Mouse (Mus musculus) heart, embryonic 13.5 days (tissue): Measurements from ENCODE around the gene Exoc8. TPM values are rescaled to one million over a fixed set of nuclear protein-coding genes. Genes with fewer than 3 reads are reported as not detected.

Source experiments
- ATAC-seq: fragments of 200-750 bp; cut with Nextera tagmentation; 2 replicates; pipeline ENCODE4 v1.8.0; 2017; ENCODE audit warnings: moderate TSS enrichment; ENCODE audit not compliant: insufficient number of reproducible peaks, low FRiP score, low TSS enrichment; ENCODE audit errors: extremely low read depth
- H3K27ac ChIP-seq: fragments of 300-500 bp; sonication (generic); replicated peaks from 2 replicates; pipeline ENCODE4 v1.5.1; 2015; ENCODE audit warnings: moderate library complexity, mild to moderate bottlenecking, inconsistent platforms
- H3K27me3 ChIP-seq: fragments of 300-500 bp; sonication (generic); replicated peaks from 2 replicates; pipeline ENCODE4 v1.6.1; 2015; ENCODE audit warnings: mild to moderate bottlenecking, inconsistent platforms
- H3K36me3 ChIP-seq: fragments of 300-500 bp; sonication (generic); 2 replicates; pipeline ENCODE4 v1.6.1; 2015; ENCODE audit warnings: mild to moderate bottlenecking, inconsistent platforms
- H3K4me1 ChIP-seq: fragments of 300-500 bp; sonication (generic); 2 replicates; pipeline ENCODE4 v1.6.1; 2015; ENCODE audit warnings: inconsistent platforms
- H3K4me2 ChIP-seq: fragments of 300-500 bp; sonication (generic); 2 replicates; pipeline ENCODE4 v1.6.1; 2015; ENCODE audit warnings: inconsistent platforms, mild to moderate bottlenecking, moderate library complexity
- H3K4me3 ChIP-seq: fragments of 300-500 bp; sonication (generic); 2 replicates; pipeline ENCODE4 v1.5.1; 2015; ENCODE audit warnings: moderate library complexity, mild to moderate bottlenecking, inconsistent platforms
- H3K9ac ChIP-seq: fragments of 300-500 bp; sonication (generic); 2 replicates; pipeline ENCODE4 v1.6.1; 2015; ENCODE audit warnings: inconsistent platforms, mild to moderate bottlenecking, moderate library complexity
- H3K9me3 ChIP-seq: fragments of 300-500 bp; sonication (generic); 2 replicates; pipeline ENCODE4 v1.6.1; 2016; ENCODE audit warnings: inconsistent platforms
- WGBS: fragments of 180-500 bp; shearing (Covaris S2); methylation state at CpG from one replicate; pipeline ENCODE4 v1.1.7; 2015; ENCODE audit warnings: mixed read lengths; 5-methylcytosine and 5-hydroxymethylcytosine counted together
- polyA plus RNA-seq: library from polyadenylated mRNA; unstranded; fragments of >200 nt; fragmentation: Nextera tagmentation; extraction: Ambion mirVana; gene quantifications from 2 replicates; pipeline ENCODE4 v1.2.1, GENCODE M21; 2015

The Exoc8 gene
- polyA plus RNA-seq: 5.9 and 6.2 TPM in 2 replicates

- H3K4me1 ChIP-seq: peaks cover 49% of the 10 kb centered on the region
- H3K9ac ChIP-seq: peak within 1 kb of the TSS; percentile 95
- H3K4me3 ChIP-seq: peak within 1 kb of the TSS; percentile 90
- no peaks in the 10 kb centered on the region for H3K27me3 ChIP-seq
- no peaks in the 10 kb centered on the region for H3K9me3 ChIP-seq
- ATAC-seq: peak; percentile 80
- H3K4me2 ChIP-seq: peak within 1 kb of the TSS; percentile 91
- H3K36me3 ChIP-seq: peaks cover 70% of the 10 kb centered on the region
- H3K27ac ChIP-seq: peak within 1 kb of the TSS; percentile 91
- under 1% methylated on average over 114 of the region's 114 CpGs for WGBS
Observed at GRCm38 (mm10) chr8:124897386-124898250, at the start of gene Exoc8, which contains the start of gene Sprtn. Gene Exoc8, minus strand, starts transcription at chr8:124897705. Gene Sprtn, plus strand, starts transcription at chr8:124897886.

- peak overlapping the region; percentile 92 for H3K4me2 ChIP-seq
- peak overlapping the region; percentile 97; the same call in 1 of the 2 replicates for H3K9ac ChIP-seq
- 67% methylated on average over 7 of the region's 7 CpGs for WGBS
- H3K4me3 ChIP-seq: no peak overlapping the region
- no peak for ATAC-seq
- H3K27ac ChIP-seq: no peak overlapping the region
- peaks cover 67% of the 10 kb centered on the region for H3K4me1 ChIP-seq
- H3K9me3 ChIP-seq: no peaks in the 10 kb centered on the region
- no peaks in the 10 kb centered on the region for H3K27me3 ChIP-seq
- H3K36me3 ChIP-seq: peaks cover 30% of the 10 kb centered on the region
Observed at GRCm38 (mm10) chr8:124944406-124944805, 46.9 kb upstream of the Exoc8 start.

GRCm38 (mm10) chr8:124943801-124944200 lies 46.3 kb upstream of the Exoc8 start:
- ATAC-seq: no peak
- 92% methylated on average over 6 of the region's 6 CpGs for WGBS
- Histone ChIP-seq H3K9ac (no peak overlapping the region), H3K4me3 (no peak overlapping the region), H3K9me3 (no peaks in the 10 kb centered on the region), H3K4me1 (peaks cover 67% of the 10 kb centered on the region), H3K27ac (no peak overlapping the region), H3K36me3 (peaks cover 36% of the 10 kb centered on the region), H3K27me3 (no peaks in the 10 kb centered on the region), H3K4me2 (0 out of 2 replicates have a peak overlapping the region, but pooled peaks have one; percentile 5)

GRCm38 (mm10) chr8:124937293-124937692 lies 39.8 kb upstream of the Exoc8 start:
- H3K4me1 ChIP-seq: peaks cover 56% of the 10 kb centered on the region
- H3K9me3 ChIP-seq: no peaks in the 10 kb centered on the region
- no peak overlapping the region for H3K4me3 ChIP-seq
- no peaks in the 10 kb centered on the region for H3K27me3 ChIP-seq
- H3K27ac ChIP-seq: peak overlapping the region; percentile 94
- peaks cover 48% of the 10 kb centered on the region for H3K36me3 ChIP-seq
- WGBS: 61% methylated on average over 4 of the region's 4 CpGs
- H3K9ac ChIP-seq: 0 out of 2 replicates have a peak overlapping the region, but pooled peaks have one; percentile 5
- peak overlapping the region; percentile 32 for H3K4me2 ChIP-seq
- ATAC-seq: no peak; the same call in 1 of the 2 replicates

GRCm38 (mm10) chr8:124936699-124937098 lies 39.2 kb upstream of the Exoc8 start:
- Histone ChIP-seq H3K4me1 (peaks cover 53% of the 10 kb centered on the region), H3K27ac (peak overlapping the region; percentile 94), H3K27me3 (no peaks in the 10 kb centered on the region), H3K4me2 (no peak overlapping the region), H3K9me3 (no peaks in the 10 kb centered on the region), H3K4me3 (no peak overlapping the region), H3K9ac (no peak overlapping the region), H3K36me3 (peaks cover 44% of the 10 kb centered on the region)
- ATAC-seq: no peak
- 92% methylated on average over 10 of the region's 10 CpGs for WGBS

- no peak for ATAC-seq
- H3K4me2 ChIP-seq: no peak overlapping the region
- WGBS: 70% methylated on average over 5 of the region's 5 CpGs
- peaks cover 36% of the 10 kb centered on the region for H3K36me3 ChIP-seq
- no peak overlapping the region for H3K9ac ChIP-seq
- H3K4me1 ChIP-seq: peaks cover 48% of the 10 kb centered on the region
- no peaks in the 10 kb centered on the region for H3K27me3 ChIP-seq
- no peaks in the 10 kb centered on the region for H3K9me3 ChIP-seq
- H3K27ac ChIP-seq: no peak overlapping the region
- no peak overlapping the region for H3K4me3 ChIP-seq
Observed at GRCm38 (mm10) chr8:124935116-124935515, 37.6 kb upstream of the Exoc8 start.

GRCm38 (mm10) chr8:124932435-124932834 lies 34.9 kb upstream of the Exoc8 start:
- no peak overlapping the region for H3K4me2 ChIP-seq
- peak overlapping the region; percentile 40; the same call in 1 of the 2 replicates for H3K27ac ChIP-seq
- no peak overlapping the region for H3K4me3 ChIP-seq
- no peaks in the 10 kb centered on the region for H3K9me3 ChIP-seq
- 66% methylated on average over 3 of the region's 3 CpGs for WGBS
- ATAC-seq: no peak
- no peak overlapping the region for H3K9ac ChIP-seq
- no peaks in the 10 kb centered on the region for H3K27me3 ChIP-seq
- H3K4me1 ChIP-seq: peaks cover 64% of the 10 kb centered on the region
- peaks cover 22% of the 10 kb centered on the region for H3K36me3 ChIP-seq

- no peaks in the 10 kb centered on the region for H3K27me3 ChIP-seq
- H3K4me3 ChIP-seq: no peak overlapping the region
- peak overlapping the region; percentile 46; the same call in 1 of the 2 replicates for H3K4me2 ChIP-seq
- H3K36me3 ChIP-seq: peaks cover 9% of the 10 kb centered on the region
- 0 out of 2 replicates have a peak overlapping the region, but pooled peaks have one; percentile 29 for H3K9ac ChIP-seq
- peaks cover 67% of the 10 kb centered on the region for H3K4me1 ChIP-seq
- no peak for ATAC-seq
- peak overlapping the region; percentile 83 for H3K27ac ChIP-seq
- 83% methylated on average over 4 of the region's 4 CpGs for WGBS
- H3K9me3 ChIP-seq: no peaks in the 10 kb centered on the region
Observed at GRCm38 (mm10) chr8:124930649-124931048, 33.1 kb upstream of the Exoc8 start.

- Histone ChIP-seq H3K4me1 (peaks cover 68% of the 10 kb centered on the region), H3K9ac (0 out of 2 replicates have a peak overlapping the region, but pooled peaks have one; percentile 29), H3K27ac (peak overlapping the region; percentile 83), H3K27me3 (no peaks in the 10 kb centered on the region), H3K4me3 (no peak overlapping the region), H3K4me2 (peak overlapping the region; percentile 46), H3K9me3 (no peaks in the 10 kb centered on the region), H3K36me3 (peaks cover 10% of the 10 kb centered on the region)
- no peak for ATAC-seq
- WGBS: 55% methylated on average over 13 of the region's 13 CpGs
Observed at GRCm38 (mm10) chr8:124930086-124930485, 32.6 kb upstream of the Exoc8 start.

- H3K4me1 ChIP-seq: peaks cover 70% of the 10 kb centered on the region
- H3K4me3 ChIP-seq: no peak overlapping the region
- no peaks in the 10 kb centered on the region for H3K27me3 ChIP-seq
- peak overlapping the region; percentile 39; the same call in 1 of the 2 replicates for H3K27ac ChIP-seq
- WGBS: 73% methylated on average over 11 of the region's 11 CpGs
- no peak overlapping the region for H3K9ac ChIP-seq
- no peak for ATAC-seq
- H3K36me3 ChIP-seq: peaks cover 18% of the 10 kb centered on the region
- H3K9me3 ChIP-seq: no peaks in the 10 kb centered on the region
- H3K4me2 ChIP-seq: no peak overlapping the region
Observed at GRCm38 (mm10) chr8:124929006-124929405, 31.5 kb upstream of the Exoc8 start.

- Histone ChIP-seq H3K36me3 (peaks cover 18% of the 10 kb centered on the region), H3K9ac (peak overlapping the region; percentile 57), H3K4me3 (no peak overlapping the region), H3K9me3 (no peaks in the 10 kb centered on the region), H3K27me3 (no peaks in the 10 kb centered on the region), H3K27ac (peak overlapping the region; percentile 92), H3K4me2 (peak overlapping the region; percentile 32; the same call in 1 of the 2 replicates), H3K4me1 (peaks cover 93% of the 10 kb centered on the region)
- 20% methylated on average over 10 of the region's 10 CpGs for WGBS
- ATAC-seq: peak; percentile 32; the same call in 1 of the 2 replicates
Observed at GRCm38 (mm10) chr8:124926351-124926771, 28.9 kb upstream of the Exoc8 start.
